Mouse (Mus musculus): ENCODE data around the gene Olfr464.
A peak's percentile ranks its signal among the peaks of the same experiment; 100 is the strongest.

Gene Olfr464

DNA sequence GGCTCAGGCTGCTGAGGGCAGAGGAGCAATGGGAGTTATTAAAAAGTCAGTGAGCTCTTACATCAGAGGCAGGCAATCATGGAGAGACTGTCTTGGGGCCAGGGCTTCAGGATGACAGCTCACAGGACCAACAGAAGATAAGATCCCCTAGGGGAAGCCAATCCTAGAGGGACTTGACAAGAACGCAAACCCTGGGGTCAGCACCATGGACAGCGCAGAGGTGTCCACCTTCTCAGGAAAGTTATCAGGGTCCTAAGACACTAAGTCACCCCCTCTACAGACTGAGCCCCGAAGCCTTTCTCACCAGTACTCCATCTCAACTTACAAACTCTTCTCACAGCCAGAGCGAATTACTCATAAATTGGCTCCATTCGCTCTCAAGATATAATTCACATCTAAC is at the start of gene Olfr464:
Olfr464 (minus strand) TSS at position 2 of the 400 bp plus-strand sequence.
- DNase-seq (ENCODE audit: low spot score in 2 of 2) = no peak

DNA sequence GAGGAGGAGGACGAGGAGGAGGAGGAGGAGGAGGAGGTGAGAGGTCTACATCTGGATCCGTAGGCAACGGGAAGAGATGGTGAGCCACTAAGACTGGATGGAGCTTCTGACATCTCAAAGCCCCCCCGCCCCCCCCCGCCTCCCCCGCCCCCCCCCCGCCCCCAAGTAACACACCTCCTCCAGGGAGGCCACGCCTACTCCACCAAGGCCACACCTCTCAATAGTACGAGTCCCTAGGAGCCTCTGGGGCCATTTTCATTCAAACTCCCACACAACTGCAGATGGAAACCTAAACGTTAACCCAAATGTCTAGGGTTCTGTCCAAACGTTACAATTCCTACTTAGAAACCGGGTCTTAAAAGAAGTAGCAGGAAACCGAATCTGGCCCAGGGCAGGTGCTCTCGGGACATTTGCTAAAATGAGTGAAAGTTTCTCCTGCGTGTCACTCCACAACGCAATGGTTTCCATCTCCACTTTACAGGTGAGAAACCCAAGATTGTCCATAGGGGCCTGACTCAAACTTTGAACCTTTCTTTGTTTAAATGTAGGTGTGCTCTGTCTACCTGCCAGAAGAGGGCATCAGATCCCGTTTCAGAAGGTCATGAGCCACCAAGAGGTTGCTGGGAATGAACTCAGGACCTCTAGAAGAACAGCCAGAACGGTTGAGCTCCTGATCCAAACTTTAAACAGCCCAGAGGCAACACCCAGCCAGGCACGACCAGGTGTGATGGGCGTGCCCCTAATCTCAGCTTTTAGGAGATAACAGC is 47.8 kb upstream of the Olfr464 start:
- DNase-seq (ENCODE audit: low spot score in 2 of 2) = no peak

DNA sequence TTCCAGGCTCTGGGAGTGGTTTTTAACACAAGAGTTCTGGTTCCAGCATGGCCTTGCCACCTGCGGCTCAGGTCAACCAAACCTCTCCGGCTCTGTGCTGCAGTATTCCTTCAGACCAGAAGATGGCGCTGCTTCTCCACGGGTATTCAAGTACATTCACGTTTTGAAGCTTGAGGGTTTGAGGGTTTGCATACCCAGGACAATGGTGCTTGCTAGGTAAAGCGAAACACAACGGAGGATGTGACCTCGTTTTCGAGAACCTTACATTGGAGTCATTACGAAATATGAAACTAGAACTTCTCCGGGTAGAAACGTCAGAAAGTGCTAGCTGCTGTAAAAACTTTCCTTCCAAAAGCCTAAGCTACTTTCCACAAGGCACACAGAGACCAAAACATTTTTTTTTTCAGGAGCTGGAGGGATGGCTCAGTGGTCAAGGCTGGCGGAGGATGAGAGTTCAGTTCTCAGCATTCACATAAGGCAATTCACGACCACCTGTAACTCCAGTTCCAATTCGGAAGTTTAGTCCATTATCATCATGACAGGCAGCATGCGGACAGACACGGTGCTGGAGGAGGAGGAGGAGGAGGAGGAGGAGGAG is 47.0 kb upstream of the Olfr464 start:
- DNase-seq (ENCODE audit: low spot score in 2 of 2) = peak; percentile 54 to 71

DNA sequence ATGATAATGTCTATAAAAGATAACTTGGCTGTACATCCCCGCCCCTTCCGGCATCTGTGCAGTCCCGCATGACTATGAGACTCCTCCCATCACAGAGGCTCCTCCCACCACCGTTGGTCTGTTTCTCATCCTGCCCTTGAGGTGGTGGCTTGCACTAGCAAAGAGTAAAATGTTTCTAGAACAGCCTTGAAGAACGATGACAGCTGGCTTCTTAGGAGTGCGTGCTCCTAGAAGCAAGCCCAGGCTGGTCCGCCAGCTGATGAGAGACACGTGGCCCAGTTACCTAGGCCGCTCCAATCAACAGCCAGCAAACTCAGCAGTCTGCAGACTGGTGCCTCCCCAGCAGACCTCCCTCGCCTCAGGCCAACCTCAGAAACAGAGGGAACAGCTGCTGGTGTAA is 45.4 kb upstream of the Olfr464 start:
- no peak for DNase-seq (ENCODE audit: low spot score in 2 of 2)

DNA sequence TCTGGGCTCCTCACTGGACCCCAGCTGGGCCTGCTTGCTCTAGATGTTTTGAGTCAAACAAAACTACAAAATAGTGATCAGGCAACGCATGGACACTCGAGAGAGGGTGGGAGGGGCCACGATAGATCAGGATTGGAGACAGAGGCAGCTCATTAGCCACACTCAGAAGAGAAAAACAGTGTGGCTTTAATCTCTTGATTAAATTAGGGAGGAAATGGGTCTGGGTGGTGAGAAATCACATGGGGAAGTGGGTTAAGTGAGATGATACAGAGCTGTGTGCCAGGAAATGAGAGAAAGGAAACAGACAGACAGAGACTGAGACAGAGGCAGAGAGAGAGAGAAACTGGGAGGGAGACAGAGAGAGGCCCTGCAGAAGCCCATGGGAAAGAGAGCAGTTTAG is 44.5 kb upstream of the Olfr464 start:
- DNase-seq (ENCODE audit: low spot score in 2 of 2) = no peak

DNA sequence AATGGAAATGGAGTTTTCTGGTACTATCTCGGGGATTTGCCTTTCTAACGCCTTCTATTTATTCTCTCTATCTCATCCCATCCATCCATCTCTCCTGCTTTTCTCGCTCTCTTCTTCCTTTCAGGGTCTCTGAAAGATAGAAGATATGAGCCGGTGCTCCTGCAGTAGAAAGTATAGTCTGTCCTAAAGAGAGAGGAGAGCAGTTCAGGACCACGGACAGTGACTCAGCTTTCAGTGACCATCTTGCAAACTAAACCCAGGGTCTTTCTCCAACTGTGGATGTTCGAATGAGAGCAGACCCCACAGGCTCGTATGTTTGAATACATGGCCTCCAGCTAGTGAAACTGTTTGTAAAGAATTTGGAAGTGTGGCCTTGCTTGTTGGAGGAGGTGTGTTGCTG is 36.3 kb upstream of the Olfr464 start:
- no peak for DNase-seq (ENCODE audit: low spot score in 2 of 2)

DNA sequence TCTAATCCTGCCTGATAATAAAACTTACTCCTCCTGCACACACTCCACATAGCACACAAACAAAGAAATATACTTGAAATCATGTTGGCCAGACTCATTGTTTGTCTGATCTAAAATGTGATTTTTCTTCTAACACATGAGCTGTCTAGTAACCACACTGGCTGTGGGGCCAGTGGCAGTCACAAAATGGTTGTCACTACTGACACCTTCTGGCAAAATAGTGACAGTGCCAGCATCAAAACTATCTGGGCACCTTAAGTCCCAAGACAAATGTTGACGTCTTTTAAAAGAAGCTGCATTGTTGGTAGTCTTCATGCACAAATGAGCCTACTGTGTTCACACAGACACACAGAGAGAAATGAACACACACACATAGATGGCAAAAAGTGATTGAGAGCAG is 34.4 kb upstream of the Olfr464 start:
- no peak for DNase-seq (ENCODE audit: low spot score in 2 of 2)

DNA sequence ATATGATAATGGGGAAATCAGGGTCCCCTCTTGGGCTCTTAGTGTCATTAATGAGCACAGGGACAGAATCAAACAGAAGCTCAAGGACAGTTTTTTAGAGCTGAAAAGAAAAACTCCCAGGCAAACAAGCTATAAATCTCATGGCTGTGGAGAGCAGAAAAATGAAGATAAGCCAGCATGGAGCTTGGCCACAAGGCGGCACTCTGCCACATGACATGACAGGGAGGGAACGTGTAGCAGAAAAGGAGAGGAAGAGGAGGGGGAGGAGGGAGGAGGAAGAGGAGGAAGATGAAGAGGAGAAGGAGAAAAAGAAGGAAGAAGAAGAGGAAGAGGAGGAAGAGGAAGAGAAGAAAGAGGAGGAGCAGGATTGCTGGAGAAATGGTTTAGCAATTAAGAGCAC is 29.2 kb upstream of the Olfr464 start:
- no peak for DNase-seq (ENCODE audit: low spot score in 2 of 2)

DNA sequence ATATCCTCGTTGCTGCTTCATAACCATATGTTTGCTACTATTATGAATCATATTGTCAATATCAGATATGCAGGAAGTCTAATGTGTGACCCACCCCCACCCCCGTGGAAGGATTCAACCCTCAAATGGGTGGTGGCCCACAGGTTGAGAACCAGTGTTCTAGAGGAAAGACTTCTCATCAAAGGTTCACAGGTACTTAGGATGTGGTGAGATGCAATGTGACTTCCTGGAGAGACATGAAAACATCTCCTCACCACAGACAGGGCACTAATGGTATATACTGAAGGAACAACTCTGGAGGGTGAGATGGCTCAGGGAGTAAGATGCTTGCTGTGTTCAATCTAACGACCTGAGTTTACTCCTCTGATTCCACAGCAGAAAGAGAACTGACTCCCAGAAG is 14.7 kb upstream of the Olfr464 start:
- no peak for DNase-seq (ENCODE audit: low spot score in 2 of 2)

DNA sequence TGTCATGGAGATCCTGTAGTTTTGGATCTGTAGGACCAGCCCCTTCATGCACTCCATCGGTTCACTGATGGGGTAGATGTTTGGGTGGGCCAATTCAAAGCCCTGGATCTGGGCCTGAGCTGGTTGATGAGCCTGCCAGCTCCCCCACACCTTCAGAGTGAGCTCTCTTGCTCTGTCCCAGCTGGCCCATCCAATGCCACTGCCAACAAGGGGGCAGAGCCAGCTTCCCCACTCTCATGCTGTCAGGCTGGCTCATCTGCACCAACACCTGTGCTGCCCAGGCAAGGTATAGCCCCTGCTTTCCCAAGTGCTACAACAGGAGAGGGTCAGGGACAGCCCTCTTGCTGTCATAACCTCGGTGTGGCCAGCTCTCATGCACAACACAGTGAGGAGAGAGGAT is 13.0 kb upstream of the Olfr464 start:
- no peak for DNase-seq (ENCODE audit: low spot score in 2 of 2)

DNA sequence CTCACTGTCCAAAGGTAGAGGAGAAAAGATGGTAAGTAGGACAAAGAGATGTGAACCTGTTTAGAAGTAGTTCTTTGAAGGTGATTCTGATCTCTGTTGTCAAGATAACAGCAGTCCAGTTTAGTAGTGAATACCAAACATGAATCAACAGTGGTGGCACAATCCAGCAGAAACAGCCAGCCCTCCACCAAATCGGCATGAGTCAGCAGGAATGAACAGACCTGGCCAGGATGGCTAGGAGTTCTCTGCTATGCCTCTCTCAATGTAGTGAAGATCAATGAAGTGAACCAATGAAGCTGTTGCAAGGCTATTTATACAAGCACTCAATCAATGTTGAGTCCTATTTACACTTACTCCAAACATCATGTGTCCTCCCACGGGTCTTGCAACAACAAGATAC is 9.6 kb upstream of the Olfr464 start:
- DNase-seq (ENCODE audit: low spot score in 2 of 2) = no peak

DNA sequence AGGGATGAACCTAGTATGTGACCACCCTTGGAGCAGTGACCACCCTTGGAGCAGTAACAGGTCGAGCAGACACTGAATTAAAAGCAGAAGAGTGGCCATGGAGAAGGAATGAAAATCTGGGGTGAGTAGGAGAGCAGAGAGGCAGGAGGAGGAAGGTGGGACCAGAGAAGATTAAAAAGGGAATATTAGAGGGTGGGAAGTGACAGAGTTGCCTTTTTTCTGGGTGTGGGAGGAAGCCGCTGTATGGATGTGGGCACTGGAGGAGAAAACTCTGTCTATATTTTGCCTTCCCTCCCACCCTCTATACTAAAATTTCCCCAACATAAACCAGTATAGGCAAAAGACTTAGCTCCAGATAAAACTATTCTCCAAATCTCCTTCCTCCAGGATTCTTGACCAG is 466 bp downstream of the Olfr464 start:
- DNase-seq (ENCODE audit: low spot score in 2 of 2) = no peak

DNA sequence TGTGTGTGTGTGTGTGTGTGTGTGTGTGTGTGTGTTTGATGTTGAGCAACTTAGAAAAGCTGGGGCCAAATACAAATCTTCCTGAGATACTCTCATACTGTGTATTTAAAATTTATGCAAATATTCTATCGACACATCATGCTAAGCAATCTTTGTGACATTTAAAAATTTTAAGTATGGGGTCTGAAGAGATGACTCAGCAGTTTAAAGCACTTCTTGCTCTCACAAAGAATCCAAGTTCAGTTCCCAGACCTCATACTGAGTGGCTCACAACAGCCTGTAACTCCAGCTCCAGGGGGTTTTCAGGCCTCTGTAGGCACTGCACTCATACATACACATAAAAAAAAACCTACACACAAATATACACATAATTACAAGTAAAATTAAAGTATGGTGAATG is 4.8 kb downstream of the Olfr464 start:
- no peak for DNase-seq (ENCODE audit: low spot score in 2 of 2)

DNA sequence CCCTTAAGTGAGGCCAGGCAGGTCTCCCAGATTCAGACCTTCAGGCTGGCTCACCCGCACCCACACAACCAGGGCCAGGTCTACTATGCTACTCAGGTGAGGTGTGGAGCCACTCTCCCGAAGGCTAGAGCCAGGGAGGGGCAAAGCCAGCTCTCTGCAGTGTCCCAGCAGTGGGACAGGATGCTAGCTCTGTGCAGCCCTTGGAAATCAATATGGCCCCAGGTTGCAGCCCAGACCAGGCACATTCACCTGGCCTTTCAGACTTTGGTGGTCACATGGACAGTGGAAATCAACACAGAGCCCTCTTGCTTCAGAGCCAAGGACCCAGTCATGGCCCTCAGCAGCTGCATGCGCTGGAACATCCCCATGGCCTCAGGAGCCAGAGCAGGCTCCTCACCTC is 16.4 kb downstream of the Olfr464 start:
- no peak for DNase-seq (ENCODE audit: low spot score in 2 of 2)

DNA sequence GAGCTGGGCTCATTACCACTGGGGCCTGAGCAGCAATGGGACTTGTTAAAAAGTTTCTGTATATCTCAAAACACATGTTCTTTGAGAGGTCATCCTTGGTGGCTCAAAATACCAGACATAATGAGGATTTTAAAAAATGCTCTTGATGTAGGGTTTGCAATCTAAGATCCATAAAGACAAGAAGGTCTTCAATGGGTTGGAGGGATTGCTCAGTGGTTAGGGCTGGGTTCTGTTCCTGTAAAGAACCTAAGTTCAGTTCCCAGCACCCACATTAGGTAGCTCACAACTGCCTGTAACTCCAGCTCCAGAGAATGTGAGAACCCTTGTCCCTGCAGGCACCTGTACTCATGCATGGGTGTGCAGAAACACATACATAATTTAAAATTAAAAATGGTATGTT is 23.5 kb downstream of the Olfr464 start, which contains the start of gene Olfr463:
Olfr463 (minus strand) TSS at position 101 of the 400 bp plus-strand sequence.
- DNase-seq (ENCODE audit: low spot score in 2 of 2) = no peak

DNA sequence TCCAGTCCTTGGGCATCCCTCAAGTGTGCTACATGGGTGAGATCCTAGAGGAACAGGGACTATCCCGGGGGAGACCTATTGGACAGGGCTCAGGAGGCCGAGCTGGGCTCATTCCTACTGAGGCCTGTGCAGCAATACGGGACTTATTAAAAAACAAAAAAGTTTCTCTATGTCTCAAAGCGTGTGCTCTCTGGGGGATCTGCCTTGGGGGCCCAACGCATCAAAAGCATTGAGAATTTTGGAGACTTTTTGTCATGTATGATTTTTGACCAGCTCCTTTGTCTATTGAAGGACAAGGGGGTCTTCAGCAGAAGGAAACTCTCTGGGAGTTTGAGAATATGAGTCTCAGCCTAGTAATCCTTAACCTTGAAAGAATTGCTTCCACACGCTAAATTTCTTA is 28.6 kb downstream of the Olfr464 start, which contains the start of gene Olfr462:
Olfr462 (minus strand) TSS at position 101 of the 400 bp plus-strand sequence.
- DNase-seq (ENCODE audit: low spot score in 2 of 2) = no peak

DNA sequence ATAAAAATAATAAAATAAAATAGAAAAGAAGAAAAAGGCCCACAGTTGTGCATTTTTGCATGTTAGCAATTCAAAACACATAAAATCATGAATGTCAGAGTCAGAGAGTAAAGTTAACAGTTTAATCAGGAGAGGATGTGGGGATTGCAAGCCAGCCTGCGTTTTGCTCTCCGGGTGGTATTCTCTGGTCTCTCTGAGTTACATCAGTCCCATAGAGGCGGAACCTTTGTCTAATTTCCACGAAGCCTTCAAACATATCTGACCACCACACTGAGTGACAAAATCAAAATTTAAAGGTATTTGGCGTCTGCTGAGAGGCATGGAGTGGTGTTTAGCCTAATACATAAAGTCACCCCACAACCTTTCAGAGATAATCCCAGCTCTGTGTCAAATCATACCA is 35.9 kb downstream of the Olfr464 start:
- DNase-seq (ENCODE audit: low spot score in 2 of 2) = no peak

DNA sequence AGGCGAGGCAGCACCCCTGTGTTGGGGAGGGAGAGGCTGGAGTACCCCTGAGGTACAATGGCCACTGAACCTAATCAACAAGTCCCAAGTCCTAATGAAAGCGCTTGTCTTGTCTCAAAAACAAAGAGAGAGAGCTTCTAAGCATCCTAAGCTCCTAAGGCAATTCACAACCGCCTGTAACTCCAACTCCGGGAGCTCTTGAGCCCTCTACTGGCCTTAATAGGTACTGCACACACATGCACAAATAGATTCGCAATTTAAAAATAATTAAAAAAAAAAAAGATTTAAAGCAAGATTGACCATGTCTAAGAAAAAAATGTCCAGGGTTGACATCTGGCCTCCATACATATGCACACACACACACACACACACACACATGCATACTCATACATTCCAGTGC is 37.3 kb downstream of the Olfr464 start:
- no peak for DNase-seq (ENCODE audit: low spot score in 2 of 2)

DNA sequence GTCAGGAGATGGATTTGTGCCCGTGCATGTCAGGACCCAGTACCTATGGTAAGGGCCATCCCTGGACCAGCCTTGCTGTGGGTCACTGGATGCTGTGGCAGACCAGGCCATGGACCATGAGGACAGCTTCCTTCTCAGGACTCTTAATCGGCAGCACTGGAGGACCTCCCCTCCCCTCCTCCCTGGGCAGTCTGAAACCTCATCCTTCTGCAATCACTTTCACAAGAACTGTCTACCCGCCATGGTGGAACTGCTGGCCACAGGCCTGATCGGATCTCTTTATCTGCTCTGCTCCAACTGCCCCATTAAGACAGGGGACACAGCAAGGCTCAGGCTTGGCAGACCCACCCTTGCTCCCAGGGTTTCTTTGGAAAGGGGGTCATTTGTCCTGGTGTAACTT is 39.1 kb downstream of the Olfr464 start:
- DNase-seq (ENCODE audit: low spot score in 2 of 2) = no peak

DNA sequence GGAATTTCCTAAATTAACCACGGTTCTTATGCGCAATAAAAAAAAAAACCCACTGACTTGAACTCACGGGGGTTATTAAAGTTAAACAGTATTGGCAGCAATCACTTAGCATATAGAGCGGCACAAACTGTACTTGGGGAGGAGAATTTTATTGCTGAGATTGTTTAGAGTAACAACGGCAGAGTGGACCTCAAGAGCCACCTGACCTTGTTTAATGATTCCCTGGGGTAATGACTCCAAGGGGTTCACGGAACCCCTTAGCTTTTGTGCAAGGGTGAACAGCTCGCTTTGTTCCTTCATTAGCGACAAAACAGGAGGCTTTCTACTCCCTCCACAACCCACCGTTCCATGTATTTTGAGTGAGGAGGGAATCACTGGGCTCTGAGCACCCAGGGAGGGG is 40.9 kb downstream of the Olfr464 start:
- DNase-seq (ENCODE audit: low spot score in 2 of 2) = no peak

DNA sequence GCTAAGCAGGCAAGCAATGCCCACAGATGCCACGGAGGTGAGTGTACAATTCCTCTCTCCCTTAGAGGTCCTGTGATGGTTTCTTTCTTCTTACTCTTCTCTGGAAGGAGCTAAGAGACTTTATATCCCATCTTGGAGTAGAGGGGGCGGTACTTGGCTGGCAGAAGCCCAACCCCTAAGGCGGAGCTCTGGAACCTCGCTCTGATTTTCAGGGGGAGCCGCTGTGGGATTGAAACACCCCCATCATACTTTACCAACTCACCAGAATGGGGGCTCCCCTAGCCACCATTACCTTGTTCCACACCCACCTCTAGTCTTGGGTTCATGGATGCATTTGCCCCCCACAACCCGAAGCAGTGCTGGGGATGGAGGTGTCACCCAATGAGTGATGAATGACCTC is 45.3 kb downstream of the Olfr464 start, which contains the start of gene Epx:
Epx (minus strand) TSS at position 101 of the 400 bp plus-strand sequence.
- no peak for DNase-seq (ENCODE audit: low spot score in 2 of 2)

DNA sequence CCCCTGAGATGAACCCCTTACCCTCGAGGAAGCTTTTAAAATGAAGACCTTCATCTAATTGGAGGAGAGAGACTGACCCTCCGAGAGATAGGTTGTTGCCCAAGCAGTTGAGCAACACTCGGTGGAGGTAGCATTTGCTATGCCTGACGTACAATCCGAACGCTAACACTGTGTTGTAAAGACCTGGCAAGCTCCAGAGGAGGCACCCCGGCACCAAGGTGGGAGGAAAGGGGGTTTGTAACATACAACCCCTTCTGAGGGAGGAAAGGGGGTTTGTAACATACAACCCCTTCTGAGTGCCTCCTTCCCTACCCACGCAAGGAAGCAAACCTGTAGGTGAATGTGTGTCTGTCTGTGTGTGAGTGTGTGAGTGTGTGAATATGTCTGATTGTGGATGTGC is 49.0 kb downstream of the Olfr464 start:
- no peak for DNase-seq (ENCODE audit: low spot score in 2 of 2)

DNA sequence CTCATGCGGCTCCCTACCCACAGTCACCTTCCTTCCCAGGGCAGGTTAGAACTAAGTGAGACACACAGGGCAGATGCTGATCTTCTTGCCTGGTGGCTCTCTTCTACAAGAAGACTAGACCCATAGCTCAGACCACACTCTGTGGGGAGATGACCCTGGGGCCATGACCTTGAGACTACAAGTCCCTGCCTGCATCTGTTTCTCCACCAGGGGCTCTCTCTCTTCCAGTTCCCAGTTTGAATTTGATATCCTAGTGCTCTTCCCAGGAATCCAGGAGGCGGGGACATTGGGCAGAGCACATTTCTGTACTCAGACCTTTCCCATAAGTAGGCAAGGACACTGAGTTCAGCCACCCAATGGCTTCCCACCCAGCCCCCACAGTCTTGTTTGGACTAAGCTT is 50.7 kb downstream of the Olfr464 start:
- DNase-seq (ENCODE audit: low spot score in 2 of 2) = no peak
